Mouse (Mus musculus) small intestine, adult 2 months (tissue): ENCODE data around the gene Hoxb4.

ENCODE experiments used
- CTCF ChIP-seq: fragments of 200-500 bp; IDR thresholded peaks from 2 replicates; pipeline ENCODE4 v1.5.1; 2012; ENCODE audit warnings: low read depth, mild to moderate bottlenecking, control low read depth, inconsistent platforms, low read length, moderate library complexity, mixed read lengths; ENCODE audit not compliant: insufficient replicate concordance, insufficient read length; ENCODE audit errors: extremely low read depth
- POLR2A ChIP-seq: fragments of 200-500 bp; IDR thresholded peaks from 2 replicates; pipeline ENCODE4 v1.6.1; 2012; ENCODE audit warnings: low read depth, mild to moderate bottlenecking, control low read depth, inconsistent platforms, low read length, moderate library complexity

- TF ChIP-seq CTCF (no peak), POLR2A (no peak)
Measured at GRCm38 (mm10) chr11:96352691-96353521, 34.8 kb downstream of the Hoxb4 start.
